Mouse (Mus musculus) forebrain, postnatal 0 days (tissue): ENCODE measurements around the gene Nudt22. TPM values are rescaled to one million over a fixed set of nuclear protein-coding genes. Genes with fewer than 3 reads are reported as not detected.

Experiments
- ATAC-seq: fragments of 200-750 bp; cut with Nextera tagmentation; 2 replicates; pipeline ENCODE4 v1.8.0; 2017; ENCODE audit warnings: mild to moderate bottlenecking, moderate library complexity
- DNase-seq: peaks from one replicate; pipeline ENCODE4 v3.0.0-alpha.2; 2015
- H3K27ac ChIP-seq: fragments of 300-500 bp; sonication (generic); 2 replicates; pipeline ENCODE4 v1.5.1; 2014; ENCODE audit warnings: low read depth, mild to moderate bottlenecking, antibody characterized with exemption, low read length, moderate library complexity, mixed read lengths
- H3K27me3 ChIP-seq: fragments of 300-500 bp; sonication (generic); 2 replicates; pipeline ENCODE4 v1.6.1; 2014; ENCODE audit warnings: mild to moderate bottlenecking, low read length, mixed read lengths; ENCODE audit not compliant: insufficient read depth
- H3K36me3 ChIP-seq: fragments of 300-500 bp; sonication (generic); 2 replicates; pipeline ENCODE4 v1.6.1; 2014; ENCODE audit warnings: mild to moderate bottlenecking, moderate library complexity; ENCODE audit not compliant: insufficient read depth
- H3K4me1 ChIP-seq: fragments of 300-500 bp; sonication (generic); 2 replicates; pipeline ENCODE4 v1.6.1; 2014; ENCODE audit warnings: antibody characterized with exemption; ENCODE audit not compliant: insufficient read depth
- H3K4me2 ChIP-seq: fragments of 300-500 bp; sonication (generic); 2 replicates; pipeline ENCODE4 v1.6.1; 2014; ENCODE audit warnings: low read depth, mild to moderate bottlenecking, moderate library complexity
- H3K4me3 ChIP-seq: fragments of 300-500 bp; sonication (generic); 2 replicates; pipeline ENCODE4 v1.5.1; 2014; ENCODE audit warnings: low read depth, low read length, mixed read lengths
- H3K9ac ChIP-seq: fragments of 300-500 bp; sonication (generic); 2 replicates; pipeline ENCODE4 v1.6.1; 2014; ENCODE audit warnings: mild to moderate bottlenecking
- H3K9me3 ChIP-seq: fragments of 300-500 bp; sonication (generic); 2 replicates; pipeline ENCODE4 v1.6.1; 2016; ENCODE audit warnings: low read length
- CTCF ChIP-seq: sonication (generic); IDR thresholded peaks from 2 replicates; pipeline ENCODE4 v1.5.1; 2016; ENCODE audit warnings: antibody characterized with exemption, control low read depth, low read depth
- WGBS: fragments of 180-500 bp; shearing (Covaris S2); extraction: QIAGEN DNeasy Blood & Tissue Kit; methylation state at CpG from one replicate; pipeline ENCODE4 v1.1.7; 2014; 5-methylcytosine and 5-hydroxymethylcytosine counted together
- polyA plus RNA-seq: library from polyadenylated mRNA; unstranded; fragments of >200 nt; fragmentation: Nextera tagmentation; extraction: Ambion mirVana; gene quantifications from 2 replicates; pipeline ENCODE4 v1.2.1, GENCODE M21; 2015
- total RNA-seq: library from RNA; depleted of rRNA; stranded (reverse); fragments of >200 nt; gene quantifications from 2 replicates; pipeline ENCODE4 v1.2.3, GENCODE M21; 2014

The Nudt22 gene
- total and polyA plus RNA-seq, 2 experiments from 2014 or later: 7.9 to 15.3 TPM

DNA sequence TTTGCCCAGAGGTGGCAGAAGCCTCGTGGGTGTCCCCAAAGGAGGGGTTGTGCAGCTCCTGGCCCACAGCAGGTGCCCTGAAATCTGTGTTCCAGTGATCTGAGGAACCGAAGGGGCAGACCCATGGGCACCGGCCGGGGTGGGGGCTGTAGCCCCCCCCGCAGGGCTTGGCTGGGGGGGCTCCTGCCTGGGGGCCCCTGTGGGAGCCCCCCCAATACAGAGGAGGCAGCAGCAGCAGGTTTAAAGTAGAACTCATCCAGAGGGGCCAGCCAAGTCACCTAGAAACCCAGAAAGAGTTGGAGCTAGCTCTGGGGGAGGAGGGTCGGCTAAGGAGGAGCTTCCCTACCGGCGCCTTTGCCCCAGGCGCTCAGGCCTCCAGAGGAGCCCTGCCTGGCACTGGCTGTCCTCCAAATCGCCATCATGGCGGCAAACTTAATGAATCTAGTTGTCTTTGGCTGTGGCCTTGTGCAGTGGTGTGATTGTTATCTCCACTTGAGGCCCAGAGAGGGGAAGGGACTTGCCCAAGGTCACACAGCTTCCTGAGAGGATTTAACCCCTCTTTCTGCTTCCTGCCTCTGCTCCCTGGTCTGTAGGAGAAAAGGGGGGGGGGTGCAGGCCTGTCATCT lies 25.3 kb downstream of the Nudt22 start:
- no peak for ATAC-seq
- H3K4me3 ChIP-seq: no peak overlapping the region
- H3K4me2 ChIP-seq: peak overlapping the region; percentile 39
- H3K36me3 ChIP-seq: no peaks in the 10 kb centered on the region
- H3K9me3 ChIP-seq: no peaks in the 10 kb centered on the region
- DNase-seq: no peak
- no peak overlapping the region for H3K27ac ChIP-seq
- no peak overlapping the region for H3K9ac ChIP-seq
- 17% methylated on average over 11 of the region's 11 CpGs for WGBS
- TF ChIP-seq CTCF: no peak
- H3K4me1 ChIP-seq: 0 out of 2 replicates have a peak, but pooled peaks cover 3% of the 10 kb centered on the region
- H3K27me3 ChIP-seq: no peaks in the 10 kb centered on the region

GRCm38 (mm10) chr19:6969665-6970381 lies 26.1 kb downstream of the Nudt22 start:
- DNase-seq (peak; percentile 35), ATAC-seq (peak; percentile 10; the same call in 1 of the 2 replicates)
- Histone ChIP-seq H3K27ac (no peak overlapping the region), H3K9me3 (no peaks in the 10 kb centered on the region), H3K4me3 (peak overlapping the region; percentile 35), H3K36me3 (no peaks in the 10 kb centered on the region), H3K4me1 (0 out of 2 replicates have a peak, but pooled peaks cover 3% of the 10 kb centered on the region), H3K27me3 (no peaks in the 10 kb centered on the region), H3K9ac (peak overlapping the region; percentile 11; the same call in 1 of the 2 replicates), H3K4me2 (peak overlapping the region; percentile 39)
- peak; percentile 52 for TF ChIP-seq CTCF
- 2% methylated on average over 52 of the region's 55 CpGs for WGBS

DNA sequence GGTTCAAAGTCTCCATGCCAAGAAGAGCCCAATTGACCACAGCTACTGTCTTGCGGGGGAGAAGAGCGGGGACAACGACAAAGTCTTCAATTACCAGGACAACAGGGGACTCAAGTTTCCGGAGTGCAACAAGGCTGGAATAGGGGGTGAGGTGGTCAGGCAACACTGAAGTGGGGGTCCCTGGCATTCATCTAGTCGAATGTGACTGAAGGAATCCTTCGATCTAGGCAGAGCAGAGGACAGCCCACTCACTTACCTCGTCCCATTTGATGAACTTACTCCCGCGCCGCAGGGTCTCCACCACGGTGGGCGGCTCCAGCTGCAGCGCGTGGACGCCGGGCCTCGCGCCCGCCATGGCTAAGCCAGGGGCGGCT lies 26.6 kb downstream of the Nudt22 start:
- 0 out of 2 replicates have a peak, but pooled peaks cover 3% of the 10 kb centered on the region for H3K4me1 ChIP-seq
- no peaks in the 10 kb centered on the region for H3K36me3 ChIP-seq
- no peak overlapping the region for H3K27ac ChIP-seq
- no peak for TF ChIP-seq CTCF
- ATAC-seq (no peak), DNase-seq (no peak)
- H3K9me3 ChIP-seq: no peaks in the 10 kb centered on the region
- peak overlapping the region; percentile 35 for H3K4me3 ChIP-seq
- H3K4me2 ChIP-seq: peak overlapping the region; percentile 39
- WGBS: 3% methylated on average over 20 of the region's 20 CpGs
- H3K27me3 ChIP-seq: no peaks in the 10 kb centered on the region
- H3K9ac ChIP-seq: peak overlapping the region; percentile 11; the same call in 1 of the 2 replicates

DNA sequence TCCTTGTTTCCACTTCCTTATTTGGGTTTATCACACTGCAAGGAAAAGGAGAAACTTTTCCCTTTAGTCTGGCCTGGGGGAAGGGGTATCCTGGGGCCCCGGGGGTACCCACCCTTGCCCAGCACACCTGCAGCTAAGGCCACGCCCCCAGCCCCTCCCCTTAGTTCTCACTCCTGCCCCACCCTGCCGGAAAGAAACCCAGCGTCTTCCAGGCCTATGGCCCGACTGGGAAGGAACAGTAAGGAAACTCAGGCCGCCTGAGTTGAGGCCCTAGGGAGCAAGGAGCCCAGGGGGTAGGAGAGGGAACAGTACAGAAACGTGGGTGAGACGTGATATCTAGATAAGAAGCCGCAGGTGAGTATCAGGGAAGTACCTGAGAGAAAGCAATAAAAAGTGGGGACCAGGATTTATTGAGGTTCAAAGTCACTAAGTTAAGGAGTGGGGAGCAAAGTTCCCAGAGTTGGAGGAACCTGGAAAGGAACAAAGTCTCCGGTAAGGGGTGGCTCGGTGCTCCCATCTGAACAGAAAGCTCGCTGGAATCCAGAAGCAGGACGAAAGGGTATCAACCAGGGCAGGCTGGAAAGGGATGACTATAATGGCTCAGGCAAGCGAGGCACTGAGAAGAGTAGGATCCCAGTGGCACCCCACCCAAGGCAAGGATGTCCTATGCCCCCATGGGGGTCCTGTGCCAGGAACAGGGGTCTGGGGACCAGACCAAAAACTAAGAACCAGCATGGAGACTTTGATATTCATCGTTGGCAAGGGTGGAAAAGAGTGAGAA lies 27.2 kb downstream of the Nudt22 start:
- Histone ChIP-seq H3K36me3 (no peaks in the 10 kb centered on the region), H3K27ac (no peak overlapping the region), H3K27me3 (no peaks in the 10 kb centered on the region), H3K4me1 (0 out of 2 replicates have a peak, but pooled peaks cover 3% of the 10 kb centered on the region), H3K9me3 (no peaks in the 10 kb centered on the region), H3K9ac (0 out of 2 replicates have a peak overlapping the region, but pooled peaks have one; percentile 11), H3K4me3 (peak overlapping the region; percentile 35; the same call in 1 of the 2 replicates), H3K4me2 (peak overlapping the region; percentile 39)
- no peak for TF ChIP-seq CTCF
- 17% methylated on average over 15 of the region's 15 CpGs for WGBS
- DNase-seq (no peak), ATAC-seq (no peak)

- no peak for ATAC-seq
- peaks cover 6% of the 10 kb centered on the region; the same call in 1 of the 2 replicates for H3K36me3 ChIP-seq
- no peak overlapping the region for H3K4me3 ChIP-seq
- H3K4me1 ChIP-seq: 0 out of 2 replicates have a peak, but pooled peaks cover 6% of the 10 kb centered on the region
- H3K9ac ChIP-seq: no peak overlapping the region
- no peak overlapping the region for H3K27ac ChIP-seq
- no peak for DNase-seq
- H3K27me3 ChIP-seq: no peaks in the 10 kb centered on the region
- TF ChIP-seq CTCF: no peak
- H3K9me3 ChIP-seq: no peaks in the 10 kb centered on the region
- H3K4me2 ChIP-seq: no peak overlapping the region
- WGBS: 81% methylated on average over 10 of the region's 10 CpGs
These were observed 39.5 kb downstream of the Nudt22 start for GRCm38 (mm10) chr19:6956461-6956860.

DNA sequence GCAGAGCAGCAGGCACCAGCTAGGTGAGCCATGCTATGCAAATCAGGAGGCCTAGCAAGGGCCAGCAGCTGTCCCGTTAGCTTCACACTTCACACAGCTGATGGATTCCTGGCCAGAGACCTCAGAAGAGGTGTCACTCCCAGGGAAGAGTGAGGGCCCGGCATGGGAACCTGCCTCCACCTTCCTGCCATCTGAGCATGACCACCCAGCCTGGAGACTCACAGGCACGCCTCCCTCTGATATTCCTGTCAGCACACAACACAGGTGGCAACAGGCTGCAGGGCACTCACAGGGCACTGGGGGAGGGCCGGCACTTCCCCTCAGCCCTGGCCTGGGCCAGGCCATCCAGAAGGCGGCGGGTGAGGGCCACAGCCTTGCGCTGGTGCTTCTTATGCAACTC lies 40.5 kb downstream of the Nudt22 start:
- H3K4me1 ChIP-seq: peaks cover 6% of the 10 kb centered on the region; the same call in 1 of the 2 replicates

More for the DNA sequence above, 40.5 kb downstream of the Nudt22 start:
- H3K27ac ChIP-seq: no peak overlapping the region
- no peak for ATAC-seq
- peaks cover 6% of the 10 kb centered on the region; the same call in 1 of the 2 replicates for H3K36me3 ChIP-seq
- H3K4me2 ChIP-seq: no peak overlapping the region
- no peak for DNase-seq
- no peak for TF ChIP-seq CTCF
- H3K27me3 ChIP-seq: no peaks in the 10 kb centered on the region
- H3K4me3 ChIP-seq: no peak overlapping the region
- H3K9me3 ChIP-seq: no peaks in the 10 kb centered on the region
- no peak overlapping the region for H3K9ac ChIP-seq
- 91% methylated on average over 7 of the region's 7 CpGs for WGBS
